Mouse (Mus musculus) heart, embryonic 13.5 days (tissue): ENCODE measurements at regions not wholly inside any gene's neighbourhood (a gene's known extent, or its start where the extent isn't known, plus 50 kb on each side); places are given as distances from the start of the nearest gene placed in this dataset.

Experiments used
- ATAC-seq: fragments of 200-750 bp; cut with Nextera tagmentation; 2 replicates; pipeline ENCODE4 v1.8.0; 2017; ENCODE audit warnings: moderate TSS enrichment; ENCODE audit not compliant: insufficient number of reproducible peaks, low FRiP score, low TSS enrichment; ENCODE audit errors: extremely low read depth
- H3K27ac ChIP-seq: fragments of 300-500 bp; sonication (generic); replicated peaks from 2 replicates; pipeline ENCODE4 v1.5.1; 2015; ENCODE audit warnings: moderate library complexity, mild to moderate bottlenecking, inconsistent platforms
- H3K27me3 ChIP-seq: fragments of 300-500 bp; sonication (generic); replicated peaks from 2 replicates; pipeline ENCODE4 v1.6.1; 2015; ENCODE audit warnings: mild to moderate bottlenecking, inconsistent platforms
- H3K36me3 ChIP-seq: fragments of 300-500 bp; sonication (generic); 2 replicates; pipeline ENCODE4 v1.6.1; 2015; ENCODE audit warnings: mild to moderate bottlenecking, inconsistent platforms
- H3K4me1 ChIP-seq: fragments of 300-500 bp; sonication (generic); 2 replicates; pipeline ENCODE4 v1.6.1; 2015; ENCODE audit warnings: inconsistent platforms
- H3K4me2 ChIP-seq: fragments of 300-500 bp; sonication (generic); 2 replicates; pipeline ENCODE4 v1.6.1; 2015; ENCODE audit warnings: inconsistent platforms, mild to moderate bottlenecking, moderate library complexity
- H3K4me3 ChIP-seq: fragments of 300-500 bp; sonication (generic); 2 replicates; pipeline ENCODE4 v1.5.1; 2015; ENCODE audit warnings: moderate library complexity, mild to moderate bottlenecking, inconsistent platforms
- H3K9ac ChIP-seq: fragments of 300-500 bp; sonication (generic); 2 replicates; pipeline ENCODE4 v1.6.1; 2015; ENCODE audit warnings: inconsistent platforms, mild to moderate bottlenecking, moderate library complexity
- H3K9me3 ChIP-seq: fragments of 300-500 bp; sonication (generic); 2 replicates; pipeline ENCODE4 v1.6.1; 2016; ENCODE audit warnings: inconsistent platforms
- WGBS: fragments of 180-500 bp; shearing (Covaris S2); methylation state at CpG from one replicate; pipeline ENCODE4 v1.1.7; 2015; ENCODE audit warnings: mixed read lengths; 5-methylcytosine and 5-hydroxymethylcytosine counted together

GRCm38 (mm10) chr13:48003126-48003525 lies 257.9 kb upstream of the Id4 start:
- 84% methylated on average over 4 of the region's 4 CpGs for WGBS
- Histone ChIP-seq H3K36me3 (no peaks in the 10 kb centered on the region), H3K9me3 (no peaks in the 10 kb centered on the region), H3K9ac (no peak overlapping the region), H3K4me2 (no peak overlapping the region), H3K4me3 (no peak overlapping the region), H3K27ac (no peak overlapping the region), H3K4me1 (no peaks in the 10 kb centered on the region), H3K27me3 (no peaks in the 10 kb centered on the region)
- ATAC-seq: no peak

GRCm38 (mm10) chr13:48013336-48013750 lies 247.7 kb upstream of the Id4 start:
- Histone ChIP-seq H3K27ac (no peak overlapping the region), H3K36me3 (no peaks in the 10 kb centered on the region), H3K27me3 (no peaks in the 10 kb centered on the region), H3K9ac (no peak overlapping the region), H3K4me3 (no peak overlapping the region), H3K4me2 (no peak overlapping the region), H3K9me3 (no peaks in the 10 kb centered on the region), H3K4me1 (0 out of 2 replicates have a peak, but pooled peaks cover 5% of the 10 kb centered on the region)
- no peak for ATAC-seq
- 55% methylated on average over 7 of the region's 7 CpGs for WGBS

- Histone ChIP-seq H3K9ac (no peak overlapping the region), H3K4me2 (no peak overlapping the region), H3K4me1 (peaks cover 8% of the 10 kb centered on the region; the same call in 1 of the 2 replicates), H3K36me3 (no peaks in the 10 kb centered on the region), H3K27me3 (no peaks in the 10 kb centered on the region), H3K4me3 (no peak overlapping the region), H3K9me3 (no peaks in the 10 kb centered on the region), H3K27ac (no peak overlapping the region)
- ATAC-seq: no peak
- 73% methylated on average over 4 of the region's 4 CpGs for WGBS
Measured at GRCm38 (mm10) chr13:48015296-48015695, 245.7 kb upstream of the Id4 start.

GRCm38 (mm10) chr13:48016051-48016450 lies 245.0 kb upstream of the Id4 start:
- no peak for ATAC-seq

GRCm38 (mm10) chr13:48016606-48017005 lies 244.4 kb upstream of the Id4 start:
- WGBS: 78% methylated on average over 6 of the region's 6 CpGs
- Histone ChIP-seq H3K27ac (no peak overlapping the region), H3K4me3 (no peak overlapping the region)

More at GRCm38 (mm10) chr13:48016051-48016450, 245.0 kb upstream of the Id4 start:
- H3K4me3 ChIP-seq: no peak overlapping the region
- no peak overlapping the region for H3K27ac ChIP-seq
- H3K9me3 ChIP-seq: no peaks in the 10 kb centered on the region
- peaks cover 8% of the 10 kb centered on the region; the same call in 1 of the 2 replicates for H3K4me1 ChIP-seq
- no peak overlapping the region for H3K9ac ChIP-seq
- H3K36me3 ChIP-seq: no peaks in the 10 kb centered on the region
- WGBS: 81% methylated on average over 3 of the region's 3 CpGs
- no peaks in the 10 kb centered on the region for H3K27me3 ChIP-seq
- H3K4me2 ChIP-seq: no peak overlapping the region

GRCm38 (mm10) chr13:48017649-48018048 lies 243.4 kb upstream of the Id4 start:
- no peak for ATAC-seq
- H3K27ac ChIP-seq: no peak overlapping the region
- H3K9ac ChIP-seq: no peak overlapping the region
- H3K4me1 ChIP-seq: peaks cover 8% of the 10 kb centered on the region; the same call in 1 of the 2 replicates
- whole genome bisulfite sequencing: 80% methylated on average over 8 of the region's 8 CpGs
- no peaks in the 10 kb centered on the region for H3K36me3 ChIP-seq
- no peak overlapping the region for H3K4me2 ChIP-seq
- H3K4me3 ChIP-seq: no peak overlapping the region
- H3K27me3 ChIP-seq: no peaks in the 10 kb centered on the region
- H3K9me3 ChIP-seq: no peaks in the 10 kb centered on the region

More at GRCm38 (mm10) chr13:48016606-48017005, 244.4 kb upstream of the Id4 start:
- Histone ChIP-seq H3K4me1 (peaks cover 8% of the 10 kb centered on the region; the same call in 1 of the 2 replicates), H3K9me3 (no peaks in the 10 kb centered on the region), H3K9ac (no peak overlapping the region), H3K4me2 (no peak overlapping the region), H3K27me3 (no peaks in the 10 kb centered on the region), H3K36me3 (no peaks in the 10 kb centered on the region)
- ATAC-seq: no peak

GRCm38 (mm10) chr13:48018606-48019005 lies 242.4 kb upstream of the Id4 start:
- 60% methylated on average over 5 of the region's 5 CpGs for WGBS

GRCm38 (mm10) chr13:48022958-48023615 lies 237.9 kb upstream of the Id4 start:
- no peak for ATAC-seq
- Histone ChIP-seq H3K4me3 (no peak overlapping the region), H3K9me3 (no peaks in the 10 kb centered on the region), H3K4me1 (peaks cover 10% of the 10 kb centered on the region), H3K36me3 (no peaks in the 10 kb centered on the region), H3K9ac (no peak overlapping the region), H3K27ac (no peak overlapping the region), H3K4me2 (no peak overlapping the region), H3K27me3 (no peaks in the 10 kb centered on the region)
- WGBS: 68% methylated on average over 7 of the region's 7 CpGs

More at GRCm38 (mm10) chr13:48018606-48019005, 242.4 kb upstream of the Id4 start:
- Histone ChIP-seq H3K4me3 (no peak overlapping the region), H3K9ac (no peak overlapping the region), H3K4me2 (no peak overlapping the region), H3K4me1 (peaks cover 3% of the 10 kb centered on the region; the same call in 1 of the 2 replicates), H3K9me3 (no peaks in the 10 kb centered on the region), H3K27me3 (no peaks in the 10 kb centered on the region), H3K27ac (no peak overlapping the region), H3K36me3 (no peaks in the 10 kb centered on the region)
- ATAC-seq: no peak

GRCm38 (mm10) chr13:48027775-48028489 lies 233.1 kb upstream of the Id4 start:
- no peak for ATAC-seq
- H3K9me3 ChIP-seq: no peaks in the 10 kb centered on the region
- no peak overlapping the region for H3K27ac ChIP-seq
- WGBS: 40% methylated on average over 7 of the region's 7 CpGs
- no peaks in the 10 kb centered on the region for H3K27me3 ChIP-seq
- H3K36me3 ChIP-seq: no peaks in the 10 kb centered on the region
- H3K4me3 ChIP-seq: no peak overlapping the region
- H3K4me2 ChIP-seq: peak overlapping the region; percentile 37
- peaks cover 11% of the 10 kb centered on the region for H3K4me1 ChIP-seq
- H3K9ac ChIP-seq: no peak overlapping the region

- WGBS: 82% methylated on average over 8 of the region's 8 CpGs
- Histone ChIP-seq H3K27me3 (no peaks in the 10 kb centered on the region), H3K9ac (no peak overlapping the region), H3K4me1 (peaks cover 11% of the 10 kb centered on the region), H3K27ac (no peak overlapping the region), H3K4me3 (no peak overlapping the region), H3K36me3 (no peaks in the 10 kb centered on the region), H3K4me2 (no peak overlapping the region), H3K9me3 (no peaks in the 10 kb centered on the region)
- ATAC-seq: no peak
Measured at GRCm38 (mm10) chr13:48031491-48031890, 229.5 kb upstream of the Id4 start.

- no peak for ATAC-seq
- Histone ChIP-seq H3K4me1 (no peaks in the 10 kb centered on the region), H3K27me3 (no peaks in the 10 kb centered on the region), H3K4me3 (no peak overlapping the region), H3K27ac (no peak overlapping the region), H3K9ac (no peak overlapping the region), H3K4me2 (no peak overlapping the region), H3K9me3 (no peaks in the 10 kb centered on the region; the same call in 1 of the 2 replicates), H3K36me3 (no peaks in the 10 kb centered on the region)
- 73% methylated on average over 4 of the region's 4 CpGs for WGBS
Measured at GRCm38 (mm10) chr13:48042172-48042571, 218.9 kb upstream of the Id4 start.
